Mouse (Mus musculus): ENCODE measurements at regions not wholly inside any gene's neighbourhood (a gene's known extent, or its start where the extent isn't known, plus 50 kb on each side); places are given as distances from the start of the nearest gene placed in this dataset.
"Not testable (repeated sequence)": the region's sequence is repeated elsewhere in the genome, so short reads cannot be mapped to it uniquely, and the experiment has no call there.

DNA sequence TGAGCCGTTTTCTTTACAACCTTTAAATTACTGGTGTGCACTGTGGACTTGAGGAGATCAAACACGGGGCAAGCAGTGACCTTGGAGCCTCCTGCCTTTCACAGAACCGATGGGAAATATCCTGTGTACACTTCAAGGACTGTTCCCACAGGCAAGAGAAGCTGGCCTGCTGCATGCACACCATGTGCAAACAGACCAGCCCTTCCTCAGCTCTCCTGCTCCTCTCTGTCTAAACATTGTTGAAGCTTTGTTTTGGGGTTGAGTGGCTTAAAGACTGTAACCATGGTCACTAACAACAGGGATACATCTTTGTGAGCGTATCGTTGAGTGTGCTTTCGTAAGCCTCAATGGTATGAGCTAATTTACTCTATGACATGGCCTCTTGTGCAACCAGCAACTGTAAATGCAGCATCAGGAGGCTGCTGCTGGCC, 50.2 kb upstream of the Agps start:
- H3K36me3 ChIP-seq (ENCODE audit: control insufficient read depth, insufficient read depth, low read length) = no peaks in the 10 kb centered on the region
- H3K4me3 ChIP-seq (ENCODE audit: extremely low read depth, insufficient read depth, insufficient read length) = no peak overlapping the region
- no peak for DNase-seq (ENCODE audit: low read depth in 1 of 2, low spot score in 2 of 2)
- 72% methylated on average over 6 of the region's 6 CpGs for WGBS
- no peaks in the 10 kb centered on the region for H3K27me3 ChIP-seq (ENCODE audit: control insufficient read depth, insufficient read depth, low read length)
- no peak overlapping the region for H3K27ac ChIP-seq (ENCODE audit: insufficient read depth, low read length)
- TF ChIP-seq CTCF (IDR thresholded peaks at IDR 0.05; ENCODE audit: extremely low read depth, insufficient read depth, insufficient read length, insufficient replicate concordance) = no peak
- H3K4me1 ChIP-seq (ENCODE audit: control insufficient read depth, insufficient read depth, insufficient read length) = no peaks in the 10 kb centered on the region; the same call in 1 of the 2 replicates

- no peak overlapping the region for H3K27ac ChIP-seq (ENCODE audit: insufficient read depth, low read length)
- H3K27me3 ChIP-seq (ENCODE audit: control insufficient read depth, insufficient read depth, low read length) = no peaks in the 10 kb centered on the region
- H3K36me3 ChIP-seq (ENCODE audit: control insufficient read depth, insufficient read depth, low read length) = no peaks in the 10 kb centered on the region
- peak in 1 of 2 experiments; percentile 53 for DNase-seq (ENCODE audit: low read depth in 1 of 2, low spot score in 2 of 2)
- 0% methylated on average over 3 of the region's 3 CpGs for WGBS
- no peak overlapping the region for H3K4me3 ChIP-seq (ENCODE audit: extremely low read depth, insufficient read depth, insufficient read length)
- TF ChIP-seq CTCF (IDR thresholded peaks at IDR 0.05; ENCODE audit: extremely low read depth, insufficient read depth, insufficient read length, insufficient replicate concordance) = peak; percentile 34; the same call in 1 of the 2 replicates
- no peak for TF ChIP-seq POLR2A (IDR thresholded peaks at IDR 0.05; ENCODE audit: low read depth, low read length)
- H3K4me1 ChIP-seq (ENCODE audit: control insufficient read depth, insufficient read depth, insufficient read length) = peaks cover 5% of the 10 kb centered on the region; the same call in 1 of the 2 replicates
Measured at GRCm38 (mm10) chr2:75781078-75781477, 50.9 kb upstream of the Agps start.

- 83% methylated on average over 3 of the region's 3 CpGs for WGBS
- H3K4me3 ChIP-seq (ENCODE audit: extremely low read depth, insufficient read depth, insufficient read length); H3K4me1 ChIP-seq (ENCODE audit: control insufficient read depth, insufficient read depth, insufficient read length); H3K27me3 ChIP-seq (ENCODE audit: control insufficient read depth, insufficient read depth, low read length); DNase-seq (ENCODE audit: low read depth in 1 of 2, low spot score in 2 of 2); H3K27ac ChIP-seq (ENCODE audit: insufficient read depth, low read length); H3K36me3 ChIP-seq (ENCODE audit: control insufficient read depth, insufficient read depth, low read length): not testable (repeated sequence)
Measured at GRCm38 (mm10) chr2:75778628-75779027, 53.3 kb upstream of the Agps start.

- Histone ChIP-seq H3K27me3 (ENCODE audit: control insufficient read depth, insufficient read depth, low read length) (no peaks in the 10 kb centered on the region), H3K36me3 (ENCODE audit: control insufficient read depth, insufficient read depth, low read length) (no peaks in the 10 kb centered on the region), H3K4me3 (ENCODE audit: extremely low read depth, insufficient read depth, insufficient read length) (peak overlapping the region; percentile 9; the same call in 1 of the 2 replicates), H3K27ac (ENCODE audit: insufficient read depth, low read length) (no peak overlapping the region), H3K4me1 (ENCODE audit: control insufficient read depth, insufficient read depth, insufficient read length) (peaks cover 5% of the 10 kb centered on the region; the same call in 1 of the 2 replicates)
- TF ChIP-seq CTCF (IDR thresholded peaks at IDR 0.05; ENCODE audit: extremely low read depth, insufficient read depth, insufficient read length, insufficient replicate concordance) = no peak
- no peak for TF ChIP-seq POLR2A (IDR thresholded peaks at IDR 0.05; ENCODE audit: low read depth, low read length)
- DNase-seq (ENCODE audit: low read depth in 1 of 2, low spot score in 2 of 2) = peak; percentile 26 to 41
- WGBS = 23% methylated on average over 5 of the region's 6 CpGs
Measured at GRCm38 (mm10) chr2:75777040-75777451, 54.9 kb upstream of the Agps start.

DNA sequence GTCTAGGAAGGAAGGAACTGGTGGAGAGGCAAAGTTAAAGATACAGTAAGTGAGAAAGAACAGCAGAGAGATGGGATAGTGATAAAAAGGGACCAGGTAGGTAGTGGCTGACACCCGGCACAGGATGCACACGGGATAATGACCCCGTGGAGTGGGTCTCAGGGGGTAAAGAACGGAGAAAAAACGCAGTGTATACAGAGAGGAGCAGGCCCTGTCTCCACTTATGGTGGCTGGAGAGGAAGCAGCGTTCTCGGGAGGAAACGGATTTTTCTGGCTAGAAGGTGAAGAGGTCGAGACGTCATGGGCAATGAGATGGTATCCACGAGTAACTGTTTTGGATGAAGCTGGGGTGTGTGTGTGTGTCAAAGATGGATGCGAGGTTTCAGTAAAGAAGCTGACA, 55.4 kb upstream of the Agps start:
- TF ChIP-seq POLR2A (IDR thresholded peaks at IDR 0.05; ENCODE audit: low read depth, low read length) (no peak), CTCF (IDR thresholded peaks at IDR 0.05; ENCODE audit: extremely low read depth, insufficient read depth, insufficient read length, insufficient replicate concordance) (no peak)
- WGBS = 8% methylated on average over 12 of the region's 12 CpGs
- Histone ChIP-seq H3K27me3 (ENCODE audit: control insufficient read depth, insufficient read depth, low read length) (no peaks in the 10 kb centered on the region), H3K36me3 (ENCODE audit: control insufficient read depth, insufficient read depth, low read length) (no peaks in the 10 kb centered on the region), H3K4me3 (ENCODE audit: extremely low read depth, insufficient read depth, insufficient read length) (peak overlapping the region; percentile 14; the same call in 1 of the 2 replicates), H3K4me1 (ENCODE audit: control insufficient read depth, insufficient read depth, insufficient read length) (peaks cover 5% of the 10 kb centered on the region; the same call in 1 of the 2 replicates), H3K27ac (ENCODE audit: insufficient read depth, low read length) (no peak overlapping the region; the same call in 1 of the 2 replicates)
- DNase-seq (ENCODE audit: low read depth in 1 of 2, low spot score in 2 of 2) = no peak

GRCm38 (mm10) chr2:75775217-75775616, 56.8 kb upstream of the Agps start:
- Histone ChIP-seq H3K4me3 (ENCODE audit: extremely low read depth, insufficient read depth, insufficient read length) (no peak overlapping the region), H3K27me3 (ENCODE audit: control insufficient read depth, insufficient read depth, low read length) (no peaks in the 10 kb centered on the region), H3K27ac (ENCODE audit: insufficient read depth, low read length) (no peak overlapping the region), H3K4me1 (ENCODE audit: control insufficient read depth, insufficient read depth, insufficient read length) (peaks cover 5% of the 10 kb centered on the region; the same call in 1 of the 2 replicates), H3K36me3 (ENCODE audit: control insufficient read depth, insufficient read depth, low read length) (no peaks in the 10 kb centered on the region)
- no peak for TF ChIP-seq CTCF (IDR thresholded peaks at IDR 0.05; ENCODE audit: extremely low read depth, insufficient read depth, insufficient read length, insufficient replicate concordance)
- TF ChIP-seq POLR2A (IDR thresholded peaks at IDR 0.05; ENCODE audit: low read depth, low read length) = no peak
- WGBS = 0% methylated on average over 1 of the region's 1 CpGs
- no peak for DNase-seq (ENCODE audit: low read depth in 1 of 2, low spot score in 2 of 2)

DNA sequence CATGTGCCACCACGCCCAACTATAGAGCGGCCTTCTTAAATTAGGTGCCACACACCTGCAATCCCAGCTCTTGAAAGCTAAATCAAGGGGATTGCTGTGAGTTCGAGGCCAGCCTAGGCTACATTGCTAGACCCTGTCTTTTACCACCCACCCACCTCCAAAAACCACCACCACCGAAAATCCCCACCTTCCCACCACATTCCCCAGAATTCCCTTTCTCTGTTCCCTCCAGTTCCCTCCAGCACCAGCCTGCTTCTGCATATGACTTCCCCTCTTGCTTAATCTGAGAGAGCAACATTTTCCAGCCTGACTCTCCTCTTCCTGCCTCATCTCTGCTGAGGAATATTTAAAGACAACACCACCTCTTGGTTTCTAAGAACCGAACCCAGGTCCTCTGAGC, 58.5 kb upstream of the Agps start:
- TF ChIP-seq POLR2A (IDR thresholded peaks at IDR 0.05; ENCODE audit: low read depth, low read length) (no peak), CTCF (IDR thresholded peaks at IDR 0.05; ENCODE audit: extremely low read depth, insufficient read depth, insufficient read length, insufficient replicate concordance) (no peak)
- no peak for DNase-seq (ENCODE audit: low read depth in 1 of 2, low spot score in 2 of 2)
- 89% methylated on average over 5 of the region's 5 CpGs for WGBS

More for the DNA sequence above, 58.5 kb upstream of the Agps start:
- Histone ChIP-seq H3K36me3 (ENCODE audit: control insufficient read depth, insufficient read depth, low read length) (no peaks in the 10 kb centered on the region), H3K27me3 (ENCODE audit: control insufficient read depth, insufficient read depth, low read length) (no peaks in the 10 kb centered on the region), H3K4me3 (ENCODE audit: extremely low read depth, insufficient read depth, insufficient read length) (no peak overlapping the region), H3K4me1 (ENCODE audit: control insufficient read depth, insufficient read depth, insufficient read length) (peaks cover 5% of the 10 kb centered on the region; the same call in 1 of the 2 replicates), H3K27ac (ENCODE audit: insufficient read depth, low read length) (no peak overlapping the region)

All from spleen, adult 2 months (tissue).